Mouse (Mus musculus): ENCODE measurements around the gene Pdss1. TPM values are rescaled to one million over a fixed set of nuclear protein-coding genes. Genes with fewer than 3 reads are reported as not detected.

Gene Pdss1
- total and polyA plus RNA-seq, 2 experiments from 2014 or later: 15.5 to 22.5 TPM

- no peak for TF ChIP-seq CTCF (IDR thresholded peaks at IDR 0.05; ENCODE audit: low read depth)
- no peak overlapping the region for H3K9ac ChIP-seq (replicated peaks; ENCODE audit: low read length)
- no peaks in the 10 kb centered on the region for H3K9me3 ChIP-seq (ENCODE audit: low read length)
- no peak overlapping the region for H3K4me3 ChIP-seq (ENCODE audit: low read length)
- no peaks in the 10 kb centered on the region for H3K27me3 ChIP-seq (ENCODE audit: insufficient read depth, low read length)
- DNase-seq (ENCODE audit: low spot score) (no peak), ATAC-seq (no peak)
- 86% methylated on average over 4 of the region's 4 CpGs for WGBS
- H3K27ac ChIP-seq: no peak overlapping the region
- no peaks in the 10 kb centered on the region for H3K36me3 ChIP-seq (ENCODE audit: insufficient read depth, low read length)
- no peak overlapping the region for H3K4me2 ChIP-seq (ENCODE audit: low read depth, low read length)
- no peaks in the 10 kb centered on the region for H3K4me1 ChIP-seq (ENCODE audit: insufficient read depth, low read length)
Measured at GRCm38 (mm10) chr2:22954278-22954677, 59.0 kb downstream of the Pdss1 start.

GRCm38 (mm10) chr2:22955914-22956313 lies 60.6 kb downstream of the Pdss1 start:
- ATAC-seq: no peak
- Histone ChIP-seq H3K27me3 (ENCODE audit: insufficient read depth, low read length) (no peaks in the 10 kb centered on the region), H3K4me2 (ENCODE audit: low read depth, low read length) (no peak overlapping the region), H3K9ac (replicated peaks; ENCODE audit: low read length) (no peak overlapping the region), H3K27ac (no peak overlapping the region), H3K4me1 (ENCODE audit: insufficient read depth, low read length) (no peaks in the 10 kb centered on the region), H3K36me3 (ENCODE audit: insufficient read depth, low read length) (no peaks in the 10 kb centered on the region), H3K9me3 (ENCODE audit: low read length) (no peaks in the 10 kb centered on the region), H3K4me3 (ENCODE audit: low read length) (no peak overlapping the region)
- no peak for TF ChIP-seq CTCF (IDR thresholded peaks at IDR 0.05; ENCODE audit: low read depth)
- WGBS: 88% methylated on average over 5 of the region's 5 CpGs
- DNase-seq (ENCODE audit: low spot score): no peak

GRCm38 (mm10) chr2:22957415-22957814 lies 62.1 kb downstream of the Pdss1 start:
- 52% methylated on average over 1 of the region's 1 CpGs for WGBS
- DNase-seq (ENCODE audit: low spot score) (no peak), ATAC-seq (no peak)
- Histone ChIP-seq H3K4me1 (ENCODE audit: insufficient read depth, low read length) (no peaks in the 10 kb centered on the region), H3K9ac (replicated peaks; ENCODE audit: low read length) (no peak overlapping the region), H3K4me3 (ENCODE audit: low read length) (no peak overlapping the region), H3K27me3 (ENCODE audit: insufficient read depth, low read length) (no peaks in the 10 kb centered on the region), H3K36me3 (ENCODE audit: insufficient read depth, low read length) (no peaks in the 10 kb centered on the region), H3K4me2 (ENCODE audit: low read depth, low read length) (no peak overlapping the region), H3K27ac (no peak overlapping the region), H3K9me3 (ENCODE audit: low read length) (no peaks in the 10 kb centered on the region)
- no peak for TF ChIP-seq CTCF (IDR thresholded peaks at IDR 0.05; ENCODE audit: low read depth)

- no peak; the same call in 1 of the 2 replicates for TF ChIP-seq CTCF (IDR thresholded peaks at IDR 0.05; ENCODE audit: low read depth)
- 100% methylated on average over 2 of the region's 2 CpGs for WGBS
- no peak overlapping the region for H3K27ac ChIP-seq
Measured at GRCm38 (mm10) chr2:22961681-22962080, 66.4 kb downstream of the Pdss1 start.

GRCm38 (mm10) chr2:22962242-22962641 lies 66.9 kb downstream of the Pdss1 start:
- TF ChIP-seq CTCF (IDR thresholded peaks at IDR 0.05; ENCODE audit: low read depth): no peak
- no peaks in the 10 kb centered on the region for H3K9me3 ChIP-seq (ENCODE audit: low read length)
- DNase-seq (ENCODE audit: low spot score) (no peak), ATAC-seq (no peak)
- no peaks in the 10 kb centered on the region for H3K36me3 ChIP-seq (ENCODE audit: insufficient read depth, low read length)
- H3K4me3 ChIP-seq (ENCODE audit: low read length): no peak overlapping the region
- no peak overlapping the region for H3K27ac ChIP-seq
- H3K4me1 ChIP-seq (ENCODE audit: insufficient read depth, low read length): no peaks in the 10 kb centered on the region
- no peaks in the 10 kb centered on the region for H3K27me3 ChIP-seq (ENCODE audit: insufficient read depth, low read length)
- 96% methylated on average over 8 of the region's 8 CpGs for WGBS
- H3K9ac ChIP-seq (replicated peaks; ENCODE audit: low read length): no peak overlapping the region
- no peak overlapping the region for H3K4me2 ChIP-seq (ENCODE audit: low read depth, low read length)

More at GRCm38 (mm10) chr2:22961681-22962080, 66.4 kb downstream of the Pdss1 start:
- no peak overlapping the region for H3K4me2 ChIP-seq (ENCODE audit: low read depth, low read length)
- no peaks in the 10 kb centered on the region for H3K27me3 ChIP-seq (ENCODE audit: insufficient read depth, low read length)
- H3K9me3 ChIP-seq (ENCODE audit: low read length): no peaks in the 10 kb centered on the region
- no peak overlapping the region for H3K9ac ChIP-seq (replicated peaks; ENCODE audit: low read length)
- ATAC-seq (no peak), DNase-seq (ENCODE audit: low spot score) (no peak)
- H3K4me1 ChIP-seq (ENCODE audit: insufficient read depth, low read length): no peaks in the 10 kb centered on the region
- H3K36me3 ChIP-seq (ENCODE audit: insufficient read depth, low read length): no peaks in the 10 kb centered on the region
- H3K4me3 ChIP-seq (ENCODE audit: low read length): no peak overlapping the region

GRCm38 (mm10) chr2:22962970-22963369 lies 67.6 kb downstream of the Pdss1 start:
- H3K27me3 ChIP-seq (ENCODE audit: insufficient read depth, low read length): no peaks in the 10 kb centered on the region
- H3K4me1 ChIP-seq (ENCODE audit: insufficient read depth, low read length): no peaks in the 10 kb centered on the region
- DNase-seq (ENCODE audit: low spot score) (no peak), ATAC-seq (no peak)
- 85% methylated on average over 3 of the region's 3 CpGs for WGBS
- no peak overlapping the region for H3K4me3 ChIP-seq (ENCODE audit: low read length)
- no peak for TF ChIP-seq CTCF (IDR thresholded peaks at IDR 0.05; ENCODE audit: low read depth)
- no peak overlapping the region for H3K4me2 ChIP-seq (ENCODE audit: low read depth, low read length)
- H3K27ac ChIP-seq: no peak overlapping the region
- no peak overlapping the region for H3K9ac ChIP-seq (replicated peaks; ENCODE audit: low read length)
- no peaks in the 10 kb centered on the region for H3K9me3 ChIP-seq (ENCODE audit: low read length)
- H3K36me3 ChIP-seq (ENCODE audit: insufficient read depth, low read length): no peaks in the 10 kb centered on the region

- Histone ChIP-seq H3K36me3 (ENCODE audit: insufficient read depth, low read length) (no peaks in the 10 kb centered on the region), H3K4me1 (ENCODE audit: insufficient read depth, low read length) (no peaks in the 10 kb centered on the region), H3K4me2 (ENCODE audit: low read depth, low read length) (no peak overlapping the region), H3K9ac (replicated peaks; ENCODE audit: low read length) (no peak overlapping the region), H3K4me3 (ENCODE audit: low read length) (no peak overlapping the region), H3K27ac (peak overlapping the region; percentile 41; the same call in 1 of the 2 replicates), H3K9me3 (ENCODE audit: low read length) (no peaks in the 10 kb centered on the region), H3K27me3 (ENCODE audit: insufficient read depth, low read length) (no peaks in the 10 kb centered on the region)
- ATAC-seq: peak; percentile 66
- 61% methylated on average over 3 of the region's 3 CpGs for WGBS
- peak; percentile 30 for DNase-seq (ENCODE audit: low spot score)
- TF ChIP-seq CTCF (IDR thresholded peaks at IDR 0.05; ENCODE audit: low read depth): no peak
Measured at GRCm38 (mm10) chr2:22977387-22977973, 82.2 kb downstream of the Pdss1 start.

Data from hindbrain, postnatal 0 days (tissue).